Mouse (Mus musculus) lung, embryonic 15.5 days (tissue): ENCODE measurements around the gene Elf1. TPM values are rescaled to one million over a fixed set of nuclear protein-coding genes. Genes with fewer than 3 reads are reported as not detected.

Source experiments
- ATAC-seq: fragments of 200-750 bp; cut with Nextera tagmentation; 2 replicates; pipeline ENCODE4 v1.8.0; 2017; ENCODE audit warnings: moderate number of reproducible peaks, borderline replicate concordance; ENCODE audit not compliant: low FRiP score, low TSS enrichment; ENCODE audit errors: extremely low read depth
- H3K27ac ChIP-seq: fragments of 300-500 bp; sonication (generic); 2 replicates; pipeline ENCODE4 v1.5.1; 2015; ENCODE audit warnings: moderate library complexity, mild to moderate bottlenecking, inconsistent platforms
- H3K27me3 ChIP-seq: fragments of 300-500 bp; sonication (generic); 2 replicates; pipeline ENCODE4 v1.6.1; 2015; ENCODE audit warnings: inconsistent platforms
- H3K36me3 ChIP-seq: fragments of 300-500 bp; sonication (generic); 2 replicates; pipeline ENCODE4 v1.6.1; 2015; ENCODE audit warnings: inconsistent platforms
- H3K4me1 ChIP-seq: fragments of 300-500 bp; sonication (generic); 2 replicates; pipeline ENCODE4 v1.6.1; 2015; ENCODE audit warnings: inconsistent platforms
- H3K4me2 ChIP-seq: fragments of 300-500 bp; sonication (generic); 2 replicates; pipeline ENCODE4 v1.6.1; 2015; ENCODE audit warnings: inconsistent platforms, mild to moderate bottlenecking, moderate library complexity
- H3K4me3 ChIP-seq: fragments of 300-500 bp; sonication (generic); 2 replicates; pipeline ENCODE4 v1.5.1; 2015; ENCODE audit warnings: mild to moderate bottlenecking, inconsistent platforms
- H3K9ac ChIP-seq: fragments of 300-500 bp; sonication (generic); 2 replicates; pipeline ENCODE4 v1.6.1; 2015; ENCODE audit warnings: inconsistent platforms
- H3K9me3 ChIP-seq: fragments of 300-500 bp; sonication (generic); 2 replicates; pipeline ENCODE4 v1.6.1; 2016; ENCODE audit warnings: inconsistent platforms
- WGBS: fragments of 180-500 bp; shearing (Covaris S2); methylation state at CpG from one replicate; pipeline ENCODE4 v1.1.7; 2015; 5-methylcytosine and 5-hydroxymethylcytosine counted together
- polyA plus RNA-seq: library from polyadenylated mRNA; unstranded; fragments of >200 nt; fragmentation: Nextera tagmentation; extraction: Ambion mirVana; gene quantifications from 2 replicates; pipeline ENCODE4 v1.2.1, GENCODE M21; 2015

Gene Elf1
- polyA plus RNA-seq, 1 experiment from 2014 or later: 18.8 TPM

- Histone ChIP-seq H3K9me3 (no peaks in the 10 kb centered on the region), H3K27me3 (no peaks in the 10 kb centered on the region), H3K4me1 (0 out of 2 replicates have a peak, but pooled peaks cover 4% of the 10 kb centered on the region), H3K4me3 (no peak overlapping the region), H3K4me2 (no peak overlapping the region), H3K27ac (no peak overlapping the region), H3K9ac (no peak overlapping the region), H3K36me3 (no peaks in the 10 kb centered on the region)
- ATAC-seq: no peak
Observed at GRCm38 (mm10) chr14:79541606-79542005, 60.6 kb downstream of the Elf1 start.

- Histone ChIP-seq H3K4me2 (peak overlapping the region; percentile 23), H3K27me3 (no peaks in the 10 kb centered on the region)
- ATAC-seq: peak; percentile 84
Observed at GRCm38 (mm10) chr14:79549343-79549742, 68.3 kb downstream of the Elf1 start.

GRCm38 (mm10) chr14:79551929-79552328 is 70.9 kb downstream of the Elf1 start:
- no peaks in the 10 kb centered on the region for H3K27me3 ChIP-seq
- H3K27ac ChIP-seq: no peak overlapping the region
- ATAC-seq: no peak
- peaks cover 16% of the 10 kb centered on the region for H3K4me1 ChIP-seq
- no peak overlapping the region for H3K4me3 ChIP-seq
- H3K9ac ChIP-seq: no peak overlapping the region
- H3K4me2 ChIP-seq: no peak overlapping the region
- H3K36me3 ChIP-seq: no peaks in the 10 kb centered on the region
- 91% methylated on average over 2 of the region's 2 CpGs for WGBS
- no peaks in the 10 kb centered on the region for H3K9me3 ChIP-seq

More at GRCm38 (mm10) chr14:79549343-79549742, 68.3 kb downstream of the Elf1 start:
- Histone ChIP-seq H3K9ac (no peak overlapping the region), H3K4me3 (no peak overlapping the region), H3K9me3 (no peaks in the 10 kb centered on the region), H3K27ac (peak overlapping the region; percentile 85), H3K4me1 (peaks cover 16% of the 10 kb centered on the region), H3K36me3 (no peaks in the 10 kb centered on the region)
- 21% methylated on average over 7 of the region's 7 CpGs for WGBS

GRCm38 (mm10) chr14:79552854-79553253 is 71.9 kb downstream of the Elf1 start:
- Histone ChIP-seq H3K4me1 (peaks cover 24% of the 10 kb centered on the region), H3K4me2 (no peak overlapping the region), H3K9me3 (no peaks in the 10 kb centered on the region), H3K36me3 (no peaks in the 10 kb centered on the region), H3K4me3 (no peak overlapping the region), H3K9ac (no peak overlapping the region), H3K27me3 (no peaks in the 10 kb centered on the region), H3K27ac (no peak overlapping the region)
- ATAC-seq: no peak
- WGBS: 93% methylated on average over 1 of the region's 1 CpGs

GRCm38 (mm10) chr14:79557796-79558195 is 76.8 kb downstream of the Elf1 start:
- peaks cover 11% of the 10 kb centered on the region for H3K36me3 ChIP-seq
- WGBS: 60% methylated on average over 1 of the region's 1 CpGs

GRCm38 (mm10) chr14:79562745-79563144 is 81.8 kb downstream of the Elf1 start:
- Histone ChIP-seq H3K4me2 (no peak overlapping the region), H3K36me3 (peaks cover 26% of the 10 kb centered on the region), H3K27me3 (no peaks in the 10 kb centered on the region), H3K9me3 (no peaks in the 10 kb centered on the region), H3K27ac (peak overlapping the region; percentile 9; the same call in 1 of the 2 replicates), H3K9ac (no peak overlapping the region), H3K4me3 (no peak overlapping the region), H3K4me1 (0 out of 2 replicates have a peak, but pooled peaks cover 3% of the 10 kb centered on the region)
- 15% methylated on average over 5 of the region's 5 CpGs for WGBS
- ATAC-seq: no peak

More at GRCm38 (mm10) chr14:79557796-79558195, 76.8 kb downstream of the Elf1 start:
- no peak overlapping the region for H3K9ac ChIP-seq
- ATAC-seq: no peak
- H3K27ac ChIP-seq: peak overlapping the region; percentile 20; the same call in 1 of the 2 replicates
- no peak overlapping the region for H3K4me2 ChIP-seq
- H3K27me3 ChIP-seq: no peaks in the 10 kb centered on the region
- H3K4me1 ChIP-seq: 0 out of 2 replicates have a peak, but pooled peaks cover 11% of the 10 kb centered on the region
- H3K4me3 ChIP-seq: no peak overlapping the region
- no peaks in the 10 kb centered on the region for H3K9me3 ChIP-seq

GRCm38 (mm10) chr14:79564784-79565183 is 83.8 kb downstream of the Elf1 start:
- 64% methylated on average over 6 of the region's 6 CpGs for WGBS
- no peaks in the 10 kb centered on the region for H3K27me3 ChIP-seq
- no peak overlapping the region for H3K27ac ChIP-seq
- H3K9ac ChIP-seq: no peak overlapping the region
- H3K9me3 ChIP-seq: no peaks in the 10 kb centered on the region
- no peak overlapping the region for H3K4me3 ChIP-seq
- H3K4me1 ChIP-seq: no peaks in the 10 kb centered on the region
- peaks cover 37% of the 10 kb centered on the region for H3K36me3 ChIP-seq
- no peak overlapping the region for H3K4me2 ChIP-seq
- no peak for ATAC-seq

- H3K9me3 ChIP-seq: no peaks in the 10 kb centered on the region
- H3K4me1 ChIP-seq: no peaks in the 10 kb centered on the region
- H3K36me3 ChIP-seq: peaks cover 33% of the 10 kb centered on the region
- no peak overlapping the region for H3K9ac ChIP-seq
- 89% methylated on average over 13 of the region's 13 CpGs for WGBS
- no peak overlapping the region for H3K4me3 ChIP-seq
- no peak for ATAC-seq
- H3K4me2 ChIP-seq: no peak overlapping the region
- no peaks in the 10 kb centered on the region for H3K27me3 ChIP-seq
- no peak overlapping the region for H3K27ac ChIP-seq
Observed at GRCm38 (mm10) chr14:79573482-79574191, 92.6 kb downstream of the Elf1 start.

- Histone ChIP-seq H3K4me1 (no peaks in the 10 kb centered on the region), H3K27me3 (no peaks in the 10 kb centered on the region), H3K9ac (no peak overlapping the region), H3K27ac (no peak overlapping the region), H3K4me3 (no peak overlapping the region), H3K9me3 (no peaks in the 10 kb centered on the region), H3K4me2 (no peak overlapping the region), H3K36me3 (peaks cover 30% of the 10 kb centered on the region)
- 90% methylated on average over 1 of the region's 1 CpGs for WGBS
- ATAC-seq: no peak
Observed at GRCm38 (mm10) chr14:79574361-79574760, 93.4 kb downstream of the Elf1 start.

- H3K9ac ChIP-seq: no peak overlapping the region
- H3K27ac ChIP-seq: no peak overlapping the region
- no peaks in the 10 kb centered on the region for H3K27me3 ChIP-seq
- 81% methylated on average over 5 of the region's 5 CpGs for WGBS
- H3K4me3 ChIP-seq: no peak overlapping the region
- peaks cover 7% of the 10 kb centered on the region for H3K4me1 ChIP-seq
- no peaks in the 10 kb centered on the region for H3K9me3 ChIP-seq
- 0 out of 2 replicates have a peak, but pooled peaks cover 10% of the 10 kb centered on the region for H3K36me3 ChIP-seq
- no peak for ATAC-seq
- no peak overlapping the region for H3K4me2 ChIP-seq
Observed at GRCm38 (mm10) chr14:79583526-79584245, 102.7 kb downstream of the Elf1 start.

- peak overlapping the region; percentile 64 for H3K4me2 ChIP-seq
- H3K4me3 ChIP-seq: peak overlapping the region; percentile 66
- ATAC-seq: no peak
- H3K27me3 ChIP-seq: no peaks in the 10 kb centered on the region
- no peaks in the 10 kb centered on the region for H3K9me3 ChIP-seq
- WGBS: 28% methylated on average over 16 of the region's 16 CpGs
- peak overlapping the region; percentile 66 for H3K9ac ChIP-seq
- peaks cover 13% of the 10 kb centered on the region for H3K4me1 ChIP-seq
- H3K36me3 ChIP-seq: peaks cover 2% of the 10 kb centered on the region; the same call in 1 of the 2 replicates
- peak overlapping the region; percentile 95 for H3K27ac ChIP-seq
Observed at GRCm38 (mm10) chr14:79586499-79587138, 105.6 kb downstream of the Elf1 start.
